Mouse (Mus musculus): ENCODE results near the gene Rsc1a1.

Gene Rsc1a1

GRCm38 (mm10) chr4:141653813-141654212, 31.6 kb downstream of the Rsc1a1 start:
- DNase-seq (ENCODE audit: low read depth) = no peak

GRCm38 (mm10) chr4:141653044-141653443, 32.4 kb downstream of the Rsc1a1 start:
- peak; percentile 68 for DNase-seq (ENCODE audit: low read depth)

- DNase-seq (ENCODE audit: low read depth) = no peak
These were observed 33.5 kb downstream of the Rsc1a1 start for GRCm38 (mm10) chr4:141651944-141652343.

GRCm38 (mm10) chr4:141651286-141651685, 34.1 kb downstream of the Rsc1a1 start:
- DNase-seq (ENCODE audit: low read depth) = no peak

- no peak for DNase-seq (ENCODE audit: low read depth)
These were observed 36.2 kb downstream of the Rsc1a1 start for GRCm38 (mm10) chr4:141649244-141649643.

GRCm38 (mm10) chr4:141648262-141648661, 37.1 kb downstream of the Rsc1a1 start:
- DNase-seq (ENCODE audit: low read depth) = no peak

- DNase-seq (ENCODE audit: low read depth) = no peak
These were observed 38.2 kb downstream of the Rsc1a1 start for GRCm38 (mm10) chr4:141647187-141647586.

GRCm38 (mm10) chr4:141645988-141646387, 39.4 kb downstream of the Rsc1a1 start:
- DNase-seq (ENCODE audit: low read depth) = no peak

- DNase-seq (ENCODE audit: low read depth) = no peak
These were observed 42.1 kb downstream of the Rsc1a1 start for GRCm38 (mm10) chr4:141643118-141643855.

GRCm38 (mm10) chr4:141641961-141642811, 43.2 kb downstream of the Rsc1a1 start:
- DNase-seq (ENCODE audit: low read depth) = no peak

GRCm38 (mm10) chr4:141641353-141641771, 44.0 kb downstream of the Rsc1a1 start:
- no peak for DNase-seq (ENCODE audit: low read depth)

GRCm38 (mm10) chr4:141639474-141639873, 45.9 kb downstream of the Rsc1a1 start:
- no peak for DNase-seq (ENCODE audit: low read depth)

- no peak for DNase-seq (ENCODE audit: low read depth)
These were observed 48.7 kb downstream of the Rsc1a1 start for GRCm38 (mm10) chr4:141636693-141637092.

- no peak for DNase-seq (ENCODE audit: low read depth)
These were observed 49.4 kb downstream of the Rsc1a1 start for GRCm38 (mm10) chr4:141635991-141636390.
